Mouse (Mus musculus): ENCODE data around the gene Spint2.

GRCm38 (mm10) chr7:29314844-29315628 is 33.3 kb upstream of the Spint2 start:
- TF ChIP-seq CTCF (IDR thresholded peaks at IDR 0.05; ENCODE audit: extremely low read depth, insufficient read depth, low read length) (no peak), POLR2A (IDR thresholded peaks at IDR 0.05; ENCODE audit: extremely low read depth, insufficient read depth, low read length) (peak; percentile 34; the same call in 1 of the 2 replicates)

All from cortical plate, adult 2 months (tissue).